Mouse (Mus musculus) hindbrain, embryonic 14.5 days (tissue): ENCODE data around the gene Dok3. TPM values are rescaled to one million over a fixed set of nuclear protein-coding genes. Genes with fewer than 3 reads are reported as not detected.

Source experiments
- ATAC-seq: fragments of 200-750 bp; cut with Nextera tagmentation; 2 replicates; pipeline ENCODE4 v1.8.0; 2017; ENCODE audit warnings: moderate number of reproducible peaks, mild to moderate bottlenecking, moderate TSS enrichment, moderate library complexity; ENCODE audit not compliant: low FRiP score
- DNase-seq: peaks from one replicate; pipeline ENCODE4 v3.0.0-alpha.2; 2015; ENCODE audit warnings: low spot score
- H3K27ac ChIP-seq: fragments of 300-500 bp; sonication (generic); 2 replicates; pipeline ENCODE4 v1.5.1; 2014; ENCODE audit warnings: mild to moderate bottlenecking, moderate library complexity
- H3K27me3 ChIP-seq: fragments of 300-500 bp; sonication (generic); 2 replicates; pipeline ENCODE4 v1.6.1; 2014; ENCODE audit warnings: mild to moderate bottlenecking, low read length, mixed read lengths; ENCODE audit not compliant: control insufficient read depth, insufficient read depth
- H3K36me3 ChIP-seq: fragments of 300-500 bp; sonication (generic); replicated peaks from 2 replicates; pipeline ENCODE4 v1.6.1; 2014; ENCODE audit not compliant: control insufficient read depth, insufficient read depth
- H3K4me1 ChIP-seq: fragments of 300-500 bp; sonication (generic); replicated peaks from 2 replicates; pipeline ENCODE4 v1.6.1; 2014; ENCODE audit warnings: antibody characterized with exemption, low read length, mixed read lengths; ENCODE audit not compliant: control insufficient read depth, insufficient read depth
- H3K4me2 ChIP-seq: fragments of 300-500 bp; sonication (generic); replicated peaks from 2 replicates; pipeline ENCODE4 v1.6.1; 2014; ENCODE audit warnings: mild to moderate bottlenecking, moderate library complexity
- H3K4me3 ChIP-seq: fragments of 300-500 bp; sonication (generic); replicated peaks from 2 replicates; pipeline ENCODE4 v1.5.1; 2014; ENCODE audit warnings: mild to moderate bottlenecking, low read length
- H3K9ac ChIP-seq: fragments of 300-500 bp; sonication (generic); 2 replicates; pipeline ENCODE4 v1.6.1; 2014
- H3K9me3 ChIP-seq: fragments of 300-500 bp; sonication (generic); 2 replicates; pipeline ENCODE4 v1.6.1; 2016; ENCODE audit warnings: low read length; ENCODE audit not compliant: control insufficient read depth
- WGBS: fragments of 180-500 bp; shearing (Covaris S2); extraction: QIAGEN DNeasy Blood & Tissue Kit; methylation state at CpG from one replicate; pipeline ENCODE4 v1.1.7; 2014; 5-methylcytosine and 5-hydroxymethylcytosine counted together
- polyA plus RNA-seq: library from polyadenylated mRNA; unstranded; fragments of >200 nt; fragmentation: Nextera tagmentation; extraction: Ambion mirVana; gene quantifications from 2 replicates; pipeline ENCODE4 v1.2.1, GENCODE M21; 2014

The Dok3 gene
- polyA plus RNA-seq, 1 experiment from 2014 or later, result 3.8 TPM

DNA sequence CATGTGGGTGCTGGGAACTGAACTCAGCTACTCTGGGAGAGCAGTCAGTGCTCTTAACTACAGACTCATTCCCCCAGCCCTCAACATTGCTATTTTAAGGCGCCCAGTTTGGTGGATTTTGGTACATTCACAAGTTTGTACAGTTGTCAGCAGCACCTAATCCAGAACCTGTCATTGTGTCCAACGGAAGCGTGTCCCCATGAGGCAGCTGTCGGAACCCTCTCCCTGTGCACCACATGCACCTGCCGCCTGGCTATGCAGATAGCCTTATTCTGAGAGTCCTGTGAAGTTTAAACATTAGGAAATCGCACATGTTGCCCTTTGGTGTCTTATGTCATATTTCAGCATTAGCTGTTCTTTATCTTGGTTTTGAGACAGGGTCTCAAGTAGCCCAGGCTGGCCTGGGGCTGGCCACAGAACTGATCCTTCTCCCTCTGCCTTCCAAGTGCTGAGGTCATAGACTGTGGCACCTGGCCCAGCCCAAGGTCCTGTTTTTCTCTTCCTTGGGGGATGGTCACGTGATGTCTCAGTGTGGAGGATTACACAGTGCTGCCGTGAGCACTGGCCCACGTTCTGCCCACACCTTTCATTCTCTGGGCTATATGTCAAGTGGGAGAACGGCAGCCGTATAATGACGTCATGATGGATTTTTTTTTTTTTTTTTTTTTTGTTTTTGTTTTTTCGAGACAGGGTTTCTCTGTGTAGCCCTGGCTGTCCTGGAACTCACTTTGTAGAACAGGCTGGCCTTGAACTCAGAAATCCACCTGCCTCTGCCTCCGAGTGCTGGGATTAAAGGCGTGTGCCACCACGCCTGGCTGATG, 3.2 kb downstream of the Dok3 start:
- Histone ChIP-seq H3K9me3 (no peaks in the 10 kb centered on the region), H3K4me3 (no peak overlapping the region), H3K4me1 (no peaks in the 10 kb centered on the region), H3K9ac (no peak overlapping the region), H3K36me3 (peaks cover 22% of the 10 kb centered on the region), H3K27ac (no peak overlapping the region), H3K4me2 (no peak overlapping the region), H3K27me3 (no peaks in the 10 kb centered on the region)
- DNase-seq (no peak), ATAC-seq (no peak)
- 81% methylated on average over 15 of the region's 16 CpGs for WGBS

DNA sequence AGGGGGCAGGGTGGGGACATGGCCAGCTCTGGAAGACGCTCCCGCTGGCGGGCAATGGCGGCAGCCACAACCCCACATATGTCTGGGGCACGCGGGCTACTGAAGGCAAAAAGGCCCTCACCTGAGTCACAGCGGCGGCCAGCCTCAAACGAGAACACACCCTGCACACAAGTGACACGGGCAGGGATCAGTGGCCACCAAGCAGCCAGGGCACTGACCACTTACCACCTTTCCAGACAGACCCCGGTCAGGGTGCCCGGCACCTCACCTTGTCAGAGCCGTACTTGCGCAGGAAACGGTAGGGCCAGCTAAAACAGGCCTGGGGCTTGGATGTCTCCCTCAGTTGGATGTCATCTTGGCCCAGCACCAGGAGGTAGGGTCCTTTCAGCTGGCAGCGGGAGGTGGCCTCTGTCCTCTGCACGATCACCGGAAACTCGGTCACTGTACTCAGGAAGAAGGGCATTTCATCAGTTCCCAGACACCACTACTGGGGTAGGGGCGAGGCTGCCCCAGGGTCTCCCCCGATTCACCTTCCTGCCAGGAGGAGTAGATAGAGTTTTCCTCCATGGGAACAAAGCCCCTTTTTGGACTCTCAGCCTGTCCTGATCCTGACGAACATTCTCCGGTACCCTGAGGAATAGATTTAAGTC, 5.0 kb downstream of the Dok3 start:
- H3K9me3 ChIP-seq, result no peaks in the 10 kb centered on the region
- ATAC-seq, result no peak
- H3K4me3 ChIP-seq, result no peak overlapping the region
- whole genome bisulfite sequencing, result 92% methylated on average over 23 of the region's 23 CpGs
- peaks cover 5% of the 10 kb centered on the region; the same call in 1 of the 2 replicates for H3K36me3 ChIP-seq
- no peaks in the 10 kb centered on the region for H3K4me1 ChIP-seq
- no peak overlapping the region for H3K9ac ChIP-seq
- H3K27ac ChIP-seq, result no peak overlapping the region
- no peaks in the 10 kb centered on the region for H3K27me3 ChIP-seq
- no peak for DNase-seq
- H3K4me2 ChIP-seq, result no peak overlapping the region

DNA sequence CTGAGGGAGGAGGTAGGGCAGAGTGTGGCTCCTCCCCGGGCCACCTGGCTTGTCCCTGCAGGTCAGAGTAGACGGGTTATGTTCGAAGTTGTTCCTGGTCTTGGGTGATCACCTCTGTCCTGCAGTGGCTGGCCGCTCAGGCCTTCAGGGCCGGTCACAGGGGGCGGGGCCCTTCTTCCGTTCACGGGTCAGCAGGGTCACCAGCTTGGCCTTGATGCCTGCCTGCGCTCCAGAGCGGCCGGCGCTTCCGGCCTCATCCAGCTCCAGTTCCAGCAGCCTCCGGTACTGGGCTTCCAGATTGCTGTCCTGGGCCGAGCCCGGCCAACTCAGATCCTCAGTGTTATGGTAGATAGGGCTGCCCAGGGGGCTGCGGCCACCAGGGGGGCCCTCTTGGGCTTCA, 5.8 kb downstream of the Dok3 start:
- H3K9me3 ChIP-seq, result no peaks in the 10 kb centered on the region
- ATAC-seq (no peak), DNase-seq (no peak)
- no peak overlapping the region for H3K9ac ChIP-seq
- no peaks in the 10 kb centered on the region for H3K36me3 ChIP-seq
- no peak overlapping the region for H3K4me3 ChIP-seq
- no peaks in the 10 kb centered on the region for H3K4me1 ChIP-seq
- H3K4me2 ChIP-seq, result no peak overlapping the region
- no peaks in the 10 kb centered on the region for H3K27me3 ChIP-seq
- H3K27ac ChIP-seq, result no peak overlapping the region
- WGBS, result 68% methylated on average over 17 of the region's 17 CpGs

- no peak overlapping the region for H3K4me2 ChIP-seq
- H3K27me3 ChIP-seq, result no peaks in the 10 kb centered on the region
- no peak overlapping the region for H3K27ac ChIP-seq
- no peak overlapping the region for H3K9ac ChIP-seq
- ATAC-seq (no peak), DNase-seq (no peak)
- 68% methylated on average over 8 of the region's 8 CpGs for WGBS
- H3K9me3 ChIP-seq, result no peaks in the 10 kb centered on the region
- no peaks in the 10 kb centered on the region for H3K36me3 ChIP-seq
- no peak overlapping the region for H3K4me3 ChIP-seq
- no peaks in the 10 kb centered on the region for H3K4me1 ChIP-seq
Measured at GRCm38 (mm10) chr13:55522730-55523129, 6.4 kb downstream of the Dok3 start.

DNA sequence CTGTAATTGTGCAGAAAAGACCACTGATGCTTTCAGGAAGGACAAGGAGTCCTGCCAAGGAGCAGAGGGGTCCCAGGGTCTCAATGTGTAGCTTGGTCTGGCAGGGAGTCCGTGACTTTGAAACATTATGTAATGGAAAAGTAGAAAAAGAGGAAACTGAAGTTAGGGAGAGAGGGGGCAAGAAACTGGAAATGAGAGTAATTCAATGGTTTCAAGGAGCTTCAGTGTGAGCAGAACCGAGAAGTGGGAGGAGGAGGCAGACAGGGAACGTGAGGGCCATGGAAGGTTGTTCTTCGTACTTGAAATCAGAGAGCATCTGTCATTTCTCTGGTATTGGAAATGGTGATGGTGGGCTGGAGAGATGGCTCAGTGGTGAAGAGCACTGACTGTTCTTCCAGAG, 9.5 kb downstream of the Dok3 start:
- no peaks in the 10 kb centered on the region for H3K9me3 ChIP-seq
- H3K4me1 ChIP-seq, result no peaks in the 10 kb centered on the region
- 83% methylated on average over 4 of the region's 4 CpGs for WGBS
- H3K4me3 ChIP-seq, result no peak overlapping the region
- no peak overlapping the region for H3K27ac ChIP-seq
- DNase-seq (no peak), ATAC-seq (no peak)
- no peaks in the 10 kb centered on the region for H3K36me3 ChIP-seq
- no peak overlapping the region for H3K4me2 ChIP-seq
- no peaks in the 10 kb centered on the region for H3K27me3 ChIP-seq
- H3K9ac ChIP-seq, result no peak overlapping the region

GRCm38 (mm10) chr13:55516955-55517354, 12.1 kb downstream of the Dok3 start:
- DNase-seq, result peak; percentile 91
- Histone ChIP-seq H3K9ac (no peak overlapping the region), H3K36me3 (no peaks in the 10 kb centered on the region), H3K4me1 (peaks cover 14% of the 10 kb centered on the region), H3K4me3 (no peak overlapping the region), H3K27ac (no peak overlapping the region), H3K4me2 (no peak overlapping the region), H3K27me3 (no peaks in the 10 kb centered on the region), H3K9me3 (no peaks in the 10 kb centered on the region)
- ATAC-seq, result no peak
- 6% methylated on average over 5 of the region's 5 CpGs for WGBS

GRCm38 (mm10) chr13:55513828-55514227, 15.3 kb downstream of the Dok3 start:
- H3K4me2 ChIP-seq, result peak overlapping the region; percentile 78
- peak overlapping the region; percentile 86; the same call in 1 of the 2 replicates for H3K27ac ChIP-seq
- 39% methylated on average over 9 of the region's 9 CpGs for WGBS
- H3K27me3 ChIP-seq, result no peaks in the 10 kb centered on the region
- peaks cover 31% of the 10 kb centered on the region for H3K4me1 ChIP-seq
- ATAC-seq (no peak), DNase-seq (no peak)
- H3K9me3 ChIP-seq, result no peaks in the 10 kb centered on the region
- peaks cover 12% of the 10 kb centered on the region for H3K36me3 ChIP-seq
- peak overlapping the region; percentile 93 for H3K9ac ChIP-seq
- H3K4me3 ChIP-seq, result peak overlapping the region; percentile 85

- peak within 1 kb of the TSS; percentile 93 for H3K9ac ChIP-seq
- no peaks in the 10 kb centered on the region for H3K27me3 ChIP-seq
- peak within 1 kb of the TSS; percentile 86 for H3K27ac ChIP-seq
- H3K4me2 ChIP-seq, result peak within 1 kb of the TSS; percentile 78
- WGBS, result under 1% methylated on average over 53 of the region's 55 CpGs
- H3K4me1 ChIP-seq, result peaks cover 31% of the 10 kb centered on the region
- H3K4me3 ChIP-seq, result peak within 1 kb of the TSS; percentile 85
- ATAC-seq, result peak; percentile 79
- peak; percentile 82 for DNase-seq
- peaks cover 18% of the 10 kb centered on the region for H3K36me3 ChIP-seq
- no peaks in the 10 kb centered on the region for H3K9me3 ChIP-seq
Measured at GRCm38 (mm10) chr13:55513111-55513748, 15.9 kb downstream of the Dok3 start, which contains the start of gene Pdlim7. Pdlim7 (minus strand) TSS chr13:55513676.

DNA sequence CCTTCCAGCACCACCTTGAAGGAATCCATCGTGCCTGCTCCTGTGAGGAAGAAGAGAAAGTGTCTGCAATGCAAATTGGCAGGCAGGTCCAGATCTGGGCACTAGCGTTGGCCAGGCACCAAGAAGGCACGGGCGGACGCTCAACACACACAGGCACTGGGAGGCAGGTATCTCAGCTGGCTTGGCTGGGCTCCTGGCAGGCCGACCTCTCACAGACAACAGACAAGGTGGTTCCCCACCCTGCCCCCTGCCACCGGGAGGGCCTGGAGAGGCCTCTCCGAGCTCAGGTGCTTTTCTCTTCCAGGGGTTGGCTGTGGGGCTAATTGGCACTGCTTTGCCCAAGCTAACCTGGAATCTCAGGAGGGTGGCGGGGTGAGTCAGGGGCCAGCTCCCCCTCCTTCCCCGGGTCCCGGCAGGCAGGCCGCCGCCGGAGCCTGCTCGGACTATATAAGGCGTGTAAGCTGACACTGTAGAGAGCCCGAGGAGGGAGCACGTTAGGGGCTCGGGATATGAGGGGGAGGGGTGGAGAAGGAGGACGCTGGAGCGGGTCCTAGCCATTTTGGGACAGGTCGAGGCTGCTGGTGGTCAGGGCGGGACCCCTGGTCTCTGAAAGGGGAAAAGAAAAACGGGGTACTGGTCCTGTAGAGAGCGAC, 16.6 kb downstream of the Dok3 start:
- Histone ChIP-seq H3K9me3 (no peaks in the 10 kb centered on the region), H3K27ac (peak overlapping the region; percentile 86), H3K4me2 (peak overlapping the region; percentile 78), H3K36me3 (peaks cover 25% of the 10 kb centered on the region), H3K27me3 (no peaks in the 10 kb centered on the region), H3K4me3 (peak overlapping the region; percentile 85), H3K4me1 (peaks cover 31% of the 10 kb centered on the region), H3K9ac (peak overlapping the region; percentile 93)
- ATAC-seq (peak; percentile 32), DNase-seq (no peak)
- 1% methylated on average over 25 of the region's 25 CpGs for WGBS
